Mouse (Mus musculus) spleen, embryonic (tissue): ENCODE data around the gene Zfp941.

Source experiments
- CTCF ChIA-PET: fragments of 350-600 bp; sonication (Branson Sonifier 250); formaldehyde crosslinking; loops from one replicate; lab custom pipeline; 2022; lab: Charles Lee

The Zfp941 gene

DNA sequence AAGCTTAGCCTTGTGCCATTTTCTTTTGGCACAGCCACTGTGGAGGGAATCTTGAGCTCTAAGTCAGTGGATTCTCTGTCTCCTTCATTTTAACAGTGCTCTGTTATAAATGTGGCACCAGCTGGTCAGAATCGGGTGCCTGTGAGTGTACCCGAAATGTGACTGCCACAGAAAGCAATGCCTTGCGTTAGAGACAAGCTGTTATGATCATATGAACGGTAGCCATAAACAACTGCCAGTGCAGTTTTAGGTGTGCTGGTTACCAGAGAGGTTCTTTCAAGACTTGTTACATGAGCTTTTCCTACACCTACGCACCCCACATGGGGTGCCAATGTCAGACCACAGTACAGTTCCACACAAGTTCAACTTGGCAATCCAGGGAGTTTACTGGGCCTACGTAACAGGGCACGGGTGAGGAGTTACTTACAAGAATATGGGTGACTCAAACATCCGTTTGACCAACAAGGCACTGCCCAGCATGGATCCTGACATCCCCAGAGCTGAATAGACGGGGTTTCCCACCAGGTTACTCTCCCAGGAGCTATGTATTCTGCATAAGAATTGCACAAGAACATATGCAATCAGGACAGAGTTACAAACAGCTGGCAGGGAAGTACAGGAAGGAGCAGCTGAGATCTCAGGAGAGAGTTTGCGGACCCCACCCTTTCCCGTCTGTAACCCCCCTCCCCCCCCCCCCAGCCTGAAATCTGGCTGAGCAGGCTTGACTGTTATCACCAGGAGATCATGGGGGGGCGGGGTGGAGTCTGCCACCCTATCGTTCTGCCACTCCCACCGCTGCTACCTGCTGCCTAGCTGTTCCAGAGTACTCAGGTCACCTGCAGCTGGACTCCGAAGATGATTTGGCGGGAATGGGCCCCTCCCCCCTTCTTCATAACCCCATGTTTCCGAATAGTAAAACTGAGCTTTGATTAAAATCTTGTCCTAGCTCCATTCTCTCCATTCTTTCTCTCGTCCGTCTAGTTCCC is 19.1 kb upstream of the Zfp941 start:
- CTCF ChIA-PET: interaction anchor here (0.5 kb wide), 1 partner anchor 916 kb away, joined by 4 read pairs; no protein-coding TSS in a partner anchor

DNA sequence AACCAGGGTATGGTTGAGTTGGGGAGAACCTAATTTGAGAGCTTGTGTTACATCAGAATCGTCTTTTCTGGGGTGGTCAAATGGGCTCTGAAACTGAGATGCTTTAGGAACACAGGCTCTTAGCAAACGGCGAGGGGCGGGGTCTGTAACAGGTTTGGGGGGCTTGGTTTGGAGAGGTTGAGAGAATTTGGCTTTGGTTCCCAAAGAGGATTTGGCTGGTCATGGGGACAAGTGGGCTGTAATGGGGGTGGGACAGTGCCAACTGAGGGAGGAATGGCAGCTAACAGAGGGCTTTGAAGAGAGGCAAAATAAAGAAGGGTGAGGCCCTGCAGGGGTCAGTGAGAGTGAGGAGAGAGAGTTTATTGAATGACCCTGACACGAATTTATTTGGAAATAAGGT is 17.6 kb upstream of the Zfp941 start:
- CTCF ChIA-PET: no interaction called here

DNA sequence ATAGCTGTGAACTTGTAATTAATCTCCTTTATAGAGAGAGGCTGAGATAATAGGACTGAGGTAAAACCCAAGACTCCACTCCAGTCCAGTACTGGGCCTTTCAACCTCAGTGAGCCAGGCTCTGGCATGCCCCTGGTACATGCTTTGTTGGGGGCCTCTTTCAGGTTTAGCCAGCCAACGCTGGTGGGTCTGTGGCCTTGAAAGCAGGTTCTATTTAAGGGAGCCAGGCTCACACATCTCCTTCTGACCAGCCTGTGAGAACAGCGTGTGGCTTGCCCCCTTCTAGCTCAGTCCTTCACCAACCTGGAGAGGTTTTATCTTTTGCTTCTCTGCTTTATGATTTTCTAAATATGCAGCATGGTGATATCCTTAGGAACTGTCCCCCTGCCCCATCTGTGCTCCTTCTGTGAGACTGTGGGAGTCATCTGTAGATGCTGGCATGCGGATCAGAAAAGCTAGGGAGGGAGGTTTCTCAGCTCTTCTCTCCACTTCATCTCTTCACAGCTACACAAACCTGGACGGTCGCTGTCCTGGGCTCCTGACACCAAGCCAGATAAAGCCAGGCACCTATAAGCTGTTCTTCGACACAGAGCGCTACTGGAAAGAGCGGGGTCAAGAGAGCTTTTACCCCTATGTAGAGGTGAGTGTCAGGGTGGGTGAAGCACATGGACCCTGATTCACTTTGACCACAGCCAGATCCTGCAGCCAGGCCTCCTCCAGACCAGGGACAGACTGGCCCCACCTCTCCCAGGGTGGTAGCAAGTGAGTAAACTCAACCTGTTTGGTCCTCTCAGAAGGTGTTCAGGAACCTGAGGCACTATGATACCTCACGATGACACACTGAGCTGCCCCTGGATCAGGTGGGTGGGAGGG is 14.5 kb upstream of the Zfp941 start:
- CTCF ChIA-PET: interaction anchor here (0.5 kb wide), 1 partner anchor 651 kb away, joined by 4 read pairs; no protein-coding TSS in a partner anchor

DNA sequence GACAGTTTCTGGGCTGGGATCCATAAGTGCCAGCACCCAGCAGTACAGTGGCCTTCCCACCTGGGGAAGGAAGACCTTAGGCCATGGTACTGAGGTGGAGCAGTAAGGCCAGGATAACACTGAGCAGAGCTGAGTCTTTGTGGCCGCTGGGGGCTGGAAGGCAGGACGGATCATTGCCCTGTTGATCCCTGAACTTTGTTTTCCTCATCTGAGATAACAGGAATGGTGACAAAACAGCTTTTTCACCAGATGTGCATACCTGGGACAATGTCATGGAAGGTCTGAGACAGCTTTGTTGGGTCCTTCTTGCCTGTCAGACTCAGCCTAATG is 13.7 kb upstream of the Zfp941 start:
- CTCF ChIA-PET: no interaction called here

DNA sequence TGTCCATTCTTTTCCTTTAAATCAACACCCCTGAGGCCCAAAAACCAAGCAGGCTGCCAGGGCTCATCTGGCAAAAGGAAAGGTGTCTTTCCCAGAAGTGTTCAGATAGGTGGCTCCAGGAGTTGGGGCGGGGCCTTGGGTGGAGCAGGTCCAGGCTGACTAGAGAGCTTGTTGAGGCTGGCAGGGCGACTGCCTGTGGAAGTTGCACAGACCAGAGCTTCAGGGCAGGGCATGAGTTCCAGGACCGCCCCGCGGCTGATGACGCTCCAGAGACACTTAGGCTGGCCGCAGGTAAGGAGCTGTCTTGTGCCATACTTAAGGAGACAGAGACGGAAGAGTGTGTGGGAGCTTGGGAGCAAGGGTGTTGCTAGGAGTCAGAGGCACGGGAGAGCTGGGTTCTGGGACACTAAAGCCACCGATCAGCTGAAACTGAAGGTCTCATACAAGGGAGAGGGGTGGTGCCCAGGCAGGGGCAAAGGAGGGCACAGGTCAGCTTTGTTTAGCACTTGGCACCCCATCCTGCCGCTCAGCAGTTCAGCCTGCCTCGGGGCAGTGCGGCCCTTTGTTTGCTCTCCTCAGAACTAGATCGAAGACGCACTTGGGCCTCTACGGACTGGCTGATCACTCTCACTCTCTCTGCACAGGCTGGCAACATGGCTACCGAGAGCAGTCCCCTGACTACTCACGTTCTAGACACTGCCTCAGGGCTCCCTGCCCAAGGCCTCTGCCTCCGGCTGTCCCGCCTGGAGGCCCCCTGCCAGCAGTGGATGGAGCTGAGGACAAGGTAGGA is 13.2 kb upstream of the Zfp941 start, which contains the start of gene Urah:
TSS of gene Urah (plus strand) at position 51 of the 790 bp plus-strand sequence.
- CTCF ChIA-PET: no interaction called here

DNA sequence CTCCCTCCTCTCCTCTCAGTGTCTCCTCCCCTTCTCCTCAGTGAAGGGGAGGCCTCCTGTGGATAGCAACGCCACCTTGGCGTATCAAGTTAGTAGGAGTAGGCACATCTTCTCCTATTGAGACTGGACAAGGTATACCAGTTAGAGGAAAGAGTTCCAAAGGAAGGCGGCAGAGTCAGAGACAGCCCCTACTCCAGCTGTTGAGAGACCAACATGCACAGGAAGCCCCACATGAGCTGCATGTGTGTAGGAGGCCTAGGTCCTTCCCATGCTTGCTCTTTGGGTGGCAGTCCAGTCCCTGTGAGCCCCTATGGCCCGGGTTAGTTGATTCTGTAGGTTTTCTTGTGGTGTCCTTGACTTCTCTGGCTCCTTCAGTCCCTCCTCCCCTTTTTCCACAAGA is 11.4 kb upstream of the Zfp941 start:
- CTCF ChIA-PET: no interaction called here

DNA sequence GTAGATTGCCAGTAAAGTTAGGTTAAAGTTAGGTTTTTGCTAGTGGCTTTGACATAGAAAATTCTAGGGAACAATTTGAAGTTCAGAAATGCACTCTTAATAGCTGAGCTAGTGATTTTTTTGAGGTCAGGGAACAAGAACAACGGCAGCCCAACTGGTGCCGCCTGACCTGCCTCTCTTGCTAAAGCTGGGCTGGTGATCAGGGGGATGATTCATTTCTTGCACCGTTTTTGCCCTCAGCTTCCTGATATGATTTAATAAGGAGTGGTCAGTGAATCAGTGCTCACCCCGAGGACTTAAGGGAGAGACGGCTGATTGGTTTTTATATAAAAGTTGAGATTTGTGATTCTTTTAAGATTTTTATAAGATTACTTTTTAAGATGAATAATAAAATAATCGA is 9.5 kb upstream of the Zfp941 start:
- CTCF ChIA-PET: no interaction called here

DNA sequence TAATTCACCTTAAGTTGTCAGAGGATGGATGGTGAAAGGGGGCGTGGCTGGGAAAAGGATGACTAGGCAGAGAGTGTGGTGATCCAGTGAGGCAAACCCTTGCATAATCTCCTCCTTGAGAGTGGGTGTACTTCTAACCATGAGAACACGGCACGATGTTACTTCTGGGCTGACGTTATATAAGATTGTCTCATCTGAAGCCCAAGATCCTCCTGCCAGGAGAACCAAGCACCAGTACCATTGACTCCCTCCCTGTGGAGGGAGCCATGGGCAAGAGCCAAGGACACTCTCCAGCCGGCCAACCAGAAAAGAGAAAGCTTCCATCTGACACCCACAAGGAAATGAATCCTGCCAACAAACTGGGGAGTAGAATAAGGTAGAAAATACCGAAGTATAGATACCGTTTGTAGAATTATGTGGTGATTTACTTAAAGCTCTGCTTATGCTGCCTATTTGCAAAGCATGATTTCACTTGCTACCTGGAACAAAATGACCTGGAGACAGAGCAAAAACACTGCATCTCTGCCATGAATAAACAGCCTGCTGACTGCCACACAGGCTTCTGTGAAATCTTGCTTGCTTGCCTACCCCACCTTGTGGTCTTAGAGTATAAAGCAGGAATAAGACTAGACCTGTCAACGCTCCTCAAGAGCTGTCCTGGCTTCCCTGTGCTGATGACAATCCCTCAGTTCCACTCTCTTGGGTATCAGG is 6.3 kb upstream of the Zfp941 start:
- CTCF ChIA-PET: no interaction called here

DNA sequence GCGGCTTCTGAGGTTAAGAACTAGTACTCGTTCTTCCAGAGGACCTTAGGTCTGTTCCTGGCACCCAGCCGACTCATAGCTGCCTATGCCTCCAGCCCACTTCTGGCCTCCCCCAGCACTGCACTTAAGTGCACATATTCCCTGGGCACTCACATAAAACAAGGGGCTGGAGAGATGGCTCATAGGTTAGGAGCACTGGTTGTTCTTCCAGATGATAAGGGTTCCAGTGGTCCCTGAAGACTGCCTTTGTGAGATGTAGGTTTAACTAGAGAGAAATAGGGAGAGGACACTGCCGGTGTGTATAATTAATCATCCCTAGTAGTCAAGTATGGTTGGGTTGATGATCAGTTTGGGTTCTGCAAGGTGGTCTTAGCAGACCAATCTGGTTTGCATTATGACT is 753 bp upstream of the Zfp941 start:
- CTCF ChIA-PET: no interaction called here

DNA sequence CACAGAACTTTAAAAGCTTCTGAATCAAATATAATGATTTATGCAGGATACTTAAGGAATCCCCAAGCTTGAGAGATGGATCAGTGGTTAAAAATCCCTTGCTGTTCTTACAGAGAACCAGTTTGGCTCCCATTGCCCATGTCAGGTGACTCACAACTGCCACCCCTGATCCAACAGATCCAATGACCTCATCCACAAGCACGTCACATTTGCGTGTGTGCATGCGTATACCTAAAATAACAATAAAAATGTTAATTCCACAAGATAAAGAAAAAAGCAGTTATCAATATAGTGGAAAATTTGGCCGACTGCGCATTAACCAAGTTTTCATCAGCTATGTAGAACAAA is 699 bp downstream of the Zfp941 start:
- CTCF ChIA-PET: interaction anchor here (0.6 kb wide), 1 partner anchor 813 kb away, joined by 5 read pairs; no protein-coding TSS in a partner anchor

DNA sequence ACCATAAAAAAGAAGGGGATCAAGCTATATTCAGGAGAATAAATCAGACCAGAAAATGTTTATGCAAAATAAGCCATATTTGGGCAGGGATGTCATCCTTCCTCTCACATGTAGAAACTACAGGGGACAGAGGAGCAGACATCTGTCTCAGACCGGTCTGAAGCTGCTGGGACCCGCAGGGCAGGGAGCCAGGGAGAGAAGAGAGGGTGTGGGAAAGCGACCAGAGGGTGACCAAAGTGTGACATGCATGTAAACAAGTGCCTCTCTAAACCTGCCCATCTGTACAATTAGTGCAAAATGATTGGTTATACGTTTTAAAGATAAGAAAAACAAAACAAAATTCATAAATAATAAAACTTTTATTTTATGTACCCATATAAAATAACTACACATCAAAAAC is 1.8 kb downstream of the Zfp941 start:
- CTCF ChIA-PET: no interaction called here

DNA sequence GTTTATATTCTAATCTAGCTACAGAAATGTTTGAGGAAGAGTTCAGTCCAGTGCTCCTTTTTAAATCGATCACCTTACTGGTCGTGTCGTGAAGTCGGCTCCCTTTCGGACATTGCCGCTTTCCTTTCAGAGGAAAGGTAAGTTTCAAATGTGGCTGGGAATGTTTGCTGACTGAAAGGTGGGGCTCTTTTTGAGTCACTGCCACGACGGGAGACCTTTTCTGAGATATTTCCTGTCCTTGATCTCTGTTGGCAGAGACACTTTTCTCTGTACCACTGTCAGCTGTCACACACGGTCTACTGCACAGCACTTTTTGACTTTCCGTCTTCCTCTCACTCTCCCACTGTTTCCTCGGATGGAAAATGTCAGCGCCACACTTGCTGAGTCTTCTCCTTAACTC is 9.1 kb downstream of the Zfp941 start:
- CTCF ChIA-PET: no interaction called here

DNA sequence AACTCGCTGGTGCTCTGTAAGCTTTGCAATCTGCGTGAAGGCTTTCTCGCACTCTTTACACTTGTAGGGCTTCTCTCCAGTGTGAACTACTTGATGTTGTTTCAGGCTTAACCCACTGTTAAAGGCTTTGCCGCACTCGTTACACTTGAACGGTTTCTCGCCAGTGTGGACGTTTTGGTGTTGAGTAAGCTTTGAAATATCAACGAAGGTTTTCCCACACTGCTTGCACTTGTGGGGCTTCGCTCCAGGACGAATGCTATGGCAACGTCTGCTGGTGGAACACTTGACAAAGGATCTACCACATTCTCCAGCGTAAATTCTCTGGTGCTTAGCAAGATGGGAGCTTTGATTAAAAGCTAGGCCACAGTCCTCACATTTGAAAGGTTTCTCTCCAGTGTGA is 10.3 kb downstream of the Zfp941 start:
- CTCF ChIA-PET: no interaction called here

DNA sequence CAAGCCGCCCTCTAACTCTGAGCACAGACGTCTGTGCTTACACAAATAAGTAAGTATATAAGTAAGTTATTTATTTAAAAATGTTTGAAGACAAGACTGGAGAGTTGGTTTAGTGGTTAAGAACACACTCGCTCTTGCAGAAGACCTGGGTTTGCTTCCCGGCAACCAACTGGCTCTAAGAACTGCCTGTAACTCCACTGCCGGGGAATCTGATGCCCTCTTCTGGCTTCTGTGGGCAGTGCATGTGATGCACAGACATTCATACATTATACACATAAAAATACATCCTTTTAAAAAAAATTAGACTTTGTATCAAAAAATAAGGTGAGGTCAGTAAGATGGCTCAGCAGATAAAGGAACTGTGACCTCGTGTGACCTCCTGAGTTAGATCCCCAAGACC is 11.5 kb downstream of the Zfp941 start:
- CTCF ChIA-PET: no interaction called here

DNA sequence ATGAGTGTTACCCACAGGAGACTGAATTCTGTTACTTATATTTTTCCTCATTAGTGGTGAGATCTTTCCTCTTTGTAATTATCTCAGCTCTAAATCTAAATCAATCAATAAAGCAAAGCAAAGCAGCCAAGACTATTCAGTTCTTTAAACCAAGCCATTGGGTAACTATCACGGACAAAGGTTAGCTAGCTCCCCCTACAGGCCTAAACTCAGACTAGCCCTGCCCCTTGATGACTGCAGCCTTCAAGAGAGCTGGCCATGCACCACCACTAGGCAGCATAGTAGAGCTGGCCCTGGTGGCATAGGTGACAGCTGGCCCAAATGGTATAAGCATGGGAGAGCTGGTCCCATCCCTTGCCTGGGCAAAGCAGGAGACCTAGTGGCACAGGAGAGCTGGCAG is 16.3 kb downstream of the Zfp941 start:
- CTCF ChIA-PET: no interaction called here

DNA sequence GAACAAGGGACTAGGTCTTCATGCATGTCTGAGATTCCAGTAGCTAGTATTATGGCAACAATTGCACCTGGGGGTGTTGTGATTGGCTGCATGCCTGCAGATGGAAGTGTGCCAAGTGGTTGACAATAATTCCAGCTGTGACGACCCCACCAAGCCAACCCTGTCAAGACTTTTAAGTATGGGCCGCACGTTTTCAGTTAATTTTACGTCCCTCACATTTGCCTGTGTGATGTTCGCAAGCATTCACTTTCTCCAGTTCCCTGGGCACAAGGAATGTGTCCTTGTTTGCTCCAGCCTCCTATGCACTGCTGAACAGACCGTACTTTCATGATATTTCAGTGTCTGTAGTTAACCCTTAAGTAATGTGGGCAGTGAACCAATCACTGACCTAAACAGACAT is 19.3 kb downstream of the Zfp941 start:
- CTCF ChIA-PET: no interaction called here

DNA sequence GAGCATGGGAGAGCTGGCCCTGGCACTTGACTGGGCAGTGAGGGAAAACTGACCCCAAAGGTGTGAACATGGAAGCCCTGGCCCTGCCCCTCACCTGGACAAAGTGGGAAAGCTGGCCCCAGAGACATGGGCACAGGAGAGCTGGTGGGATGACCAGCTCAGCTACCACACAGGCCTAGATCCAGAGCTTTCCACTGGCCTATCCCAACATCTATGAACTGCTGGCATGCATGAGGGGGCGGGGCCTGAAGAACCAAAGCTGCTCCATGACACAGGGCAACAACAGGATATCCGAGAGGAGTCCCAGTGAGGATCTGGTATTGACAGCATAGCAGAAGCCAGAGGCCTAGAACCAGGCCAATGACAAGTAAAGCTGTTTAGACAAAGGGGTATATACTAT is 23.8 kb downstream of the Zfp941 start:
- CTCF ChIA-PET: no interaction called here

DNA sequence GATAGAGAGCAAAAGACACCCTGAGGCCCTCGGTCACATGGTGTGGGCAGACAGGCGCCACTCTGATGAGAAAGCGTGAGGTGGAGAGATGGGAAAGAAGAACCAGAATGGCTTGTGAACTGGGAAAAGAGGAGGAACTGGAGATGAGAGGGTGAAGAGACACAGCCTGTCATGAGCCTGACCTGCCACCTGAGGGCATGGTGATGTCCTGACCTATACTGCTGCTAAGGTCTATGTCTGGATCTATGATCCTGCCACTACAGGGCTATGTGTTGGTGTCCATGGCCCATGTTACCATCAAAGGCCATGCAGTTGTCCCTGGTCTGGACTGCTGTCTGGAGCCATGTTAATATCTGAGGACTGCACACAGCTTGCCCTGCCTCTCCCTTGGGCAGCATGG is 24.4 kb downstream of the Zfp941 start:
- CTCF ChIA-PET: no interaction called here

DNA sequence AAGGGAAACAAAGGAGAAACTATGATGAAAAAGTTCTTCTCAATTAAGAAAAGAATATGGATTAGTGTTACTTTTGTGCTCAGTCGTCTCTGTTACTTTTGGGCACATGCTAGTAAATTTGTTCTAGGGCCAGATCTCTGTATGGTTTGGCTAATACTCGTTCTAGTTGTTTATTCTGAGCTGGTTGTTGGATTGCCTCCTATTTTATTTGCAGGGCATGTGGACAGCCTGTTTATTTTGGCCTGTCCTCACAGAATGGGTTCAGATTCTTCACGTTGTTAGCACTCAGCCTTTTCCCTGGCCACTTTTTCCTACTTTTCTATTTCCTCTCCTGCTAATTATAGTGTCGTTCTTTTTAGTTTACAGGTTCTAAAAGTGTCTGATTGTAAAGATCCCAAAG is 28.4 kb downstream of the Zfp941 start:
- CTCF ChIA-PET: no interaction called here

DNA sequence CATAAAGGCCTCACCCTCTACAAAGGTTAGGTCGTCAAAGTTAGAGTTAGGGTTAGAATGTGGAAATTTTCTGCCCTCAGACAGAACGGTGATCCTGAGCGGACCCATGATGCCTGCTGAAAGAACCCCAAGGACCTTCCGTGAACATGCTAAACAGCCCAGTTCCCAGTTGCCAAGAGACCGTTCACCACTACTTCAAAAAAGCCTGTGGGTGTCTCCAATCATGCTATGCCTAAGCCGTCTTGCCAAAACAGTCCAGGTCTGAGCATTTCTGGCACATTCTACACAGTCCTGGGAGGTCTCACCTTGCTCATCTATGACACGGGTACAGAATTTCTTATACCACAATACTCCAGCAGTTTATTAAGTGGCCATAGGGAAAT is 33.9 kb downstream of the Zfp941 start:
- CTCF ChIA-PET: no interaction called here

DNA sequence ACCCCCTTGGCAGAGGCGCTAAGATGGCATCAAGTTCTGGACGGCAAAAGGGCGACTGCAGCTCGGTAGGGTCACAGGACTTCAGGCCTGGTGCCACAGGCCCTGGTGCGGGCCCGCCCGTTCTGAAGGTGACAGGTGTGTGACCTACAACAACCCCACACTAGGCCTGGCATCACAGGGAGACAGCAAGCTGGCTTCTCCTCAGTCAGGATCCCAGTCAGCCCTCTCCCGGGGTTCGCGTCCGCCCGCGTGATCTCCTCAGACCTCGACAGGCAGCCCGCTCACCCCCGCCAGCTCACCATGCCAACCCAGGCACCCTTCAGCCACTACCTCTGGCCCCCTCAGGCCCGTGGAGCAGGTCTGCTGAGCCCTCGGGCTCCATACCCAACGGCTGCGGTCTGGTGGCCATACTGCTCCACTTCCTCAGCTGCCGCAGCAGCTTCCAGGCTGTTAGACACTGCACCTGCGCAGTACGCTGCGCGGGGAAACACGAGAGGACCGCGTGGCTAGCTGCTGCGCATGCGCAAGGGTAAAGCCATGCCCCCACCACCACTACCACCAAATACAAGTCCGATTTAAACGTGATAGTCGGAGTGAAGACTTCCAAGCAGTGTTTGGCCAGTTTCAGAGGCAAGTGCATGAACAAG is 34.4 kb downstream of the Zfp941 start, which contains the start of gene Syce1:
TSS of gene Syce1 (minus strand) at position 447 of the 647 bp plus-strand sequence.
- CTCF ChIA-PET: no interaction called here
